Mouse (Mus musculus) liver, postnatal 0 days (tissue): ENCODE measurements around the gene Mbnl2. TPM values are rescaled to one million over a fixed set of nuclear protein-coding genes. Genes with fewer than 3 reads are reported as not detected.
A peak's percentile ranks its signal among the peaks of the same experiment; 100 is the strongest.

Source experiments
- ATAC-seq: fragments of 200-750 bp; cut with Nextera tagmentation; 2 replicates; pipeline ENCODE4 v1.8.0; 2017; ENCODE audit warnings: mild to moderate bottlenecking, moderate library complexity
- DNase-seq: peaks from one replicate; pipeline ENCODE4 v3.0.0-alpha.2; 2016
- H3K27ac ChIP-seq: fragments of 300-500 bp; sonication (generic); 2 replicates; pipeline ENCODE4 v1.5.1; 2014; ENCODE audit warnings: antibody characterized with exemption, moderate library complexity, mild to moderate bottlenecking, low read depth
- H3K27me3 ChIP-seq: fragments of 300-500 bp; sonication (generic); 2 replicates; pipeline ENCODE4 v1.6.1; 2014; ENCODE audit warnings: low read length, control low read depth, mixed read lengths; ENCODE audit not compliant: insufficient read depth
- H3K36me3 ChIP-seq: fragments of 300-500 bp; sonication (generic); replicated peaks from 2 replicates; pipeline ENCODE4 v1.6.1; 2014; ENCODE audit warnings: mild to moderate bottlenecking, control low read depth, low read length, moderate library complexity, mixed read lengths; ENCODE audit not compliant: insufficient read depth
- H3K4me1 ChIP-seq: fragments of 300-500 bp; sonication (generic); 2 replicates; pipeline ENCODE4 v1.6.1; 2014; ENCODE audit warnings: antibody characterized with exemption, mild to moderate bottlenecking, control low read depth; ENCODE audit not compliant: insufficient read depth
- H3K4me2 ChIP-seq: fragments of 300-500 bp; sonication (generic); 2 replicates; pipeline ENCODE4 v1.6.1; 2014; ENCODE audit warnings: low read depth, mild to moderate bottlenecking, low read length, moderate library complexity, mixed read lengths
- H3K4me3 ChIP-seq: fragments of 300-500 bp; sonication (generic); 2 replicates; pipeline ENCODE4 v1.5.1; 2014; ENCODE audit warnings: low read depth, low read length
- H3K9ac ChIP-seq: fragments of 300-500 bp; sonication (generic); replicated peaks from 2 replicates; pipeline ENCODE4 v1.6.1; 2014; ENCODE audit warnings: mild to moderate bottlenecking, moderate library complexity
- H3K9me3 ChIP-seq: fragments of 300-500 bp; sonication (generic); 2 replicates; pipeline ENCODE4 v1.6.1; 2016; ENCODE audit warnings: mild to moderate bottlenecking, control low read depth, low read length, mixed read lengths
- CTCF ChIP-seq: sonication (generic); IDR thresholded peaks from 2 replicates; pipeline ENCODE4 v1.5.1; 2016; ENCODE audit warnings: antibody characterized with exemption, low read depth
- EP300 ChIP-seq: IDR thresholded peaks from 2 replicates; pipeline ENCODE4 v1.6.1; 2016; ENCODE audit warnings: antibody characterized with exemption, low read depth, mild to moderate bottlenecking
- WGBS: fragments of 180-500 bp; shearing (Covaris S2); extraction: QIAGEN DNeasy Blood & Tissue Kit; methylation state at CpG from one replicate; pipeline ENCODE4 v1.1.7; 2014; ENCODE audit not compliant: insufficient replicate concordance; 5-methylcytosine and 5-hydroxymethylcytosine counted together
- polyA plus RNA-seq: library from polyadenylated mRNA; unstranded; fragments of >200 nt; fragmentation: Nextera tagmentation; extraction: Ambion mirVana; gene quantifications from 2 replicates; pipeline ENCODE4 v1.2.1, GENCODE M21; 2015

Mbnl2 gene
- polyA plus RNA-seq, 1 experiment from 2014 or later, result 16.9 TPM

- Histone ChIP-seq H3K4me3 (no peak overlapping the region), H3K4me2 (no peak overlapping the region), H3K27me3 (no peaks in the 10 kb centered on the region), H3K36me3 (peaks cover 32% of the 10 kb centered on the region), H3K4me1 (no peaks in the 10 kb centered on the region), H3K9me3 (no peaks in the 10 kb centered on the region), H3K27ac (no peak overlapping the region), H3K9ac (no peak overlapping the region)
- TF ChIP-seq EP300 (no peak), CTCF (no peak)
- ATAC-seq, result no peak
- 72% methylated on average over 8 of the region's 8 CpGs for WGBS
- no peak for DNase-seq
Measured at GRCm38 (mm10) chr14:120393441-120393840, 118.0 kb downstream of the Mbnl2 start.

GRCm38 (mm10) chr14:120394216-120394615 lies 118.7 kb downstream of the Mbnl2 start:
- no peak overlapping the region for H3K9ac ChIP-seq
- no peak for TF ChIP-seq CTCF
- no peak for TF ChIP-seq EP300

GRCm38 (mm10) chr14:120394827-120395226 lies 119.4 kb downstream of the Mbnl2 start:
- WGBS, result 52% methylated on average over 3 of the region's 3 CpGs

More at GRCm38 (mm10) chr14:120394216-120394615, 118.7 kb downstream of the Mbnl2 start:
- 80% methylated on average over 3 of the region's 3 CpGs for whole genome bisulfite sequencing
- Histone ChIP-seq H3K36me3 (peaks cover 32% of the 10 kb centered on the region), H3K27me3 (no peaks in the 10 kb centered on the region), H3K4me3 (no peak overlapping the region), H3K9me3 (no peaks in the 10 kb centered on the region), H3K4me1 (no peaks in the 10 kb centered on the region), H3K27ac (no peak overlapping the region), H3K4me2 (no peak overlapping the region)
- ATAC-seq (no peak), DNase-seq (no peak)

GRCm38 (mm10) chr14:120395501-120395900 lies 120.0 kb downstream of the Mbnl2 start:
- DNase-seq, result no peak
- TF ChIP-seq CTCF (no peak), EP300 (no peak)
- no peak overlapping the region for H3K4me2 ChIP-seq
- no peaks in the 10 kb centered on the region for H3K9me3 ChIP-seq
- no peaks in the 10 kb centered on the region for H3K4me1 ChIP-seq
- no peaks in the 10 kb centered on the region for H3K27me3 ChIP-seq
- no peak for ATAC-seq
- peaks cover 19% of the 10 kb centered on the region; the same call in 1 of the 2 replicates for H3K36me3 ChIP-seq
- H3K9ac ChIP-seq, result no peak overlapping the region
- 73% methylated on average over 9 of the region's 9 CpGs for WGBS
- no peak overlapping the region for H3K4me3 ChIP-seq
- H3K27ac ChIP-seq, result no peak overlapping the region

More at GRCm38 (mm10) chr14:120394827-120395226, 119.4 kb downstream of the Mbnl2 start:
- no peak overlapping the region for H3K4me2 ChIP-seq
- no peaks in the 10 kb centered on the region for H3K27me3 ChIP-seq
- TF ChIP-seq EP300 (no peak), CTCF (no peak)
- peaks cover 26% of the 10 kb centered on the region for H3K36me3 ChIP-seq
- H3K27ac ChIP-seq, result no peak overlapping the region
- no peak overlapping the region for H3K4me3 ChIP-seq
- no peak for DNase-seq
- no peak for ATAC-seq
- no peak overlapping the region for H3K9ac ChIP-seq
- no peaks in the 10 kb centered on the region for H3K4me1 ChIP-seq
- no peaks in the 10 kb centered on the region for H3K9me3 ChIP-seq

GRCm38 (mm10) chr14:120397871-120398647 lies 122.6 kb downstream of the Mbnl2 start:
- 46% methylated on average over 10 of the region's 10 CpGs for WGBS
- H3K4me2 ChIP-seq, result no peak overlapping the region
- peak; percentile 78 for DNase-seq
- peaks cover 15% of the 10 kb centered on the region for H3K36me3 ChIP-seq
- H3K4me3 ChIP-seq, result no peak overlapping the region
- H3K27ac ChIP-seq, result no peak overlapping the region
- H3K9ac ChIP-seq, result no peak overlapping the region
- no peaks in the 10 kb centered on the region for H3K9me3 ChIP-seq
- peak; percentile 86 for ATAC-seq
- H3K4me1 ChIP-seq, result no peaks in the 10 kb centered on the region
- TF ChIP-seq CTCF, result peak; percentile 94
- no peak for TF ChIP-seq EP300
- no peaks in the 10 kb centered on the region for H3K27me3 ChIP-seq

GRCm38 (mm10) chr14:120399614-120400013 lies 124.1 kb downstream of the Mbnl2 start:
- H3K36me3 ChIP-seq, result peaks cover 15% of the 10 kb centered on the region; the same call in 1 of the 2 replicates

More at GRCm38 (mm10) chr14:120399614-120400013, 124.1 kb downstream of the Mbnl2 start:
- DNase-seq (no peak), ATAC-seq (no peak)
- H3K4me3 ChIP-seq, result no peak overlapping the region
- H3K27me3 ChIP-seq, result no peaks in the 10 kb centered on the region
- WGBS, result 73% methylated on average over 6 of the region's 6 CpGs
- no peak overlapping the region for H3K4me2 ChIP-seq
- H3K9ac ChIP-seq, result no peak overlapping the region
- TF ChIP-seq CTCF (no peak), EP300 (no peak)
- peaks cover 2% of the 10 kb centered on the region; the same call in 1 of the 2 replicates for H3K4me1 ChIP-seq
- no peak overlapping the region for H3K27ac ChIP-seq
- no peaks in the 10 kb centered on the region for H3K9me3 ChIP-seq
